Mouse (Mus musculus) embryo, embryonic 10.5 days (tissue): ENCODE measurements around the gene Ccdc85b.
A peak's percentile ranks its signal among the peaks of the same experiment; 100 is the strongest.

ENCODE experiments used
- DNase-seq: peaks from one replicate; pipeline ENCODE4 v3.0.0-alpha.2; 2015; ENCODE audit warnings: low spot score

Ccdc85b gene

DNA sequence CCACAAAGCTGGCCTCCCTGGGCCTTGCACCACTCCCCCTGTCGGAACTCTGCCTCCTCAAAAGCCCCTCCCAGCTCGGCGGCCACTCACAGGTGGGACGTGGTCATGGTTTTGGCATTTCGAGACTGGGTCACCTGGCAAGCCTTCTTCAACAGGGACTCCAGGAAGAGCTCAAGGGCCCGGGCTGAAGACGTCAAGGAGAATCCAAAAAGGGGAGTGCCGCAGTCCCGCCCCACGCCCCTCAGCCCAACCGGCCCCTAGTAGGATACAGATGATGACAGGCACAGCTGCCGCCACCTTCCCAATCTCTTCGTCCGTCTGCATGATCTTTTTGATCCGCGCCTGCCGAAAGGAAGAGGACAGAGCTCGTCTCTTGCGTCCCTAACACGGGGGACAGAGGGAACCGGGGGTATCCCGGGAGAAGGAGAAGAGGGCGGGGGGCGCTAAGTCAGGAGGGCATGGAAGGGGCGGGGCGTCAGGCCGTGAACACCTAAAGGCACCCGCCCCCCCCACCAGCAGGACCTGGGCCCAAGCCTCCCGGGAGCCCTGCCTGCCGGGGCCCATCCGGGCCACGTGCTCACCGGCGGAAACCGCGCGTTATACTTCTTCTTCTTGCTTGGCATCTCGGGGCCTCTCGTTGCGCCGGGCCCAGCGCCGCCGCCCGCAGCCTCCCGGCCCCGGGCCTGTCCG lies 33.5 kb downstream of the Ccdc85b start:
- DNase-seq, result peak; percentile 81

- no peak for DNase-seq
Measured at GRCm38 (mm10) chr19:5423561-5423960, 34.1 kb downstream of the Ccdc85b start.

DNA sequence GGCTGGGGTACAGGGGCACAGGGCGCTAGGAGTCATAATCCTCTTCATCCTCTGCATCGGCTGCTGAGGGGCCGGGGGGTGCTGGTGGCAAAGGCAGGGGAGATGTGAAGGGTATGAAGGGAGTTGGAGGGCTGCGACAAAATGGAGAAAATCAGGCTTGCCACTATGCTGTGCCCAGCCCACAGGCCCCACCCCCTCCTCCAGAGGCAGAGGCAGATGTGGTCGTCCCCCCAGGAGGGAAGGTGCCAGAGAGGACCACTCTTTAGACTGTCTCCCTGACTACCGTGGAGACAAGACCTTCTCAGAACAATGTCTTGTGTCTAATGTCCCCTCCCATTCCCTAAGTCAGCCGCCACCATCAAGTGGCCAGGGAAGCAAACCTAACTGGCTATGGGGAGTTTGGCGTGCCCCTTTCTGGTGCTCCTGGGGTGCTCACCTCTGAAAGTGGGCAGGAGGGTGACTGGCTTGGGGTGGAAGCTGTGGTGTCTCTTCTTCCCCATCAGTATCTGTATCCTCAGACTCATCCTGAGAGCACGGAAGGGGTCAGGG lies 34.7 kb downstream of the Ccdc85b start:
- DNase-seq, result no peak

DNA sequence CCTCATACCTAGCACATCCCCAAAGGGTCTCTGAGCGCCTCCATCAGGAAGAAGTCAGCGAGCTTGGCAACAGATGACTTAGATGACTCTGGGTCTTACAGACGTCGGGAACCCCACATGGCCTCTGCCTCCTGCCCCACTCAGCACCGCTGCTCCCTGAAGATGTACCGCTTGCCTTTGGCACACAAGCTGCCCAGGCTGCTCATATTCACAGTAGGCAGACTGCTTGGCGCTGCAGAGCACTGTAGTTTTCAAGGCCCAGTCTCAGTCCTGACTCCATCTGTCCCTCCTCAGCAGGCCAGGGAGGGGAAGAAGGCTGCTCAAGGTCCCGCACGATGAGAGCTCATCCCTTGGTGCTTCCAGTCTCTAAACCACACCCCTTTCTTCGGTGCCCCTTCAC lies 35.4 kb downstream of the Ccdc85b start:
- DNase-seq, result no peak

DNA sequence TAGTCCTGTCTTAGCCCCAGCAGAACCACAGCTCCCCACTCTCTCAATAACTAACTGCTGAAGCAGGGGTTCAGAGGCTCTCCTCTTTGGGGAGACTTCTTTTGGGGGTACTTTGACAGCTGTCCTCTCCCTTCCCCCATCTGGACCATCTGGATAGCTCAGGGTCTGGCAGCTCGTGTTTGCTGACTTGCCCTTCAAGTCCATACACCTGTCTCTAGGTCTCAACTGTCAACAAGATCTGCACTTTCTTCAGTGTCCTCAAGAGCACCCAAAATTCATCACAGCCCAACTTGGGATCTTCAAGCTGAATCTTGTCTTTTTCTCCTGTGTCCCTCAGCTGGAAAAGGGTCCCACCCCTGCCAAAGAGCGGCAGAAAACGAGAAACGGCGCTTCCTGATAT lies 35.9 kb downstream of the Ccdc85b start:
- DNase-seq, result no peak

DNA sequence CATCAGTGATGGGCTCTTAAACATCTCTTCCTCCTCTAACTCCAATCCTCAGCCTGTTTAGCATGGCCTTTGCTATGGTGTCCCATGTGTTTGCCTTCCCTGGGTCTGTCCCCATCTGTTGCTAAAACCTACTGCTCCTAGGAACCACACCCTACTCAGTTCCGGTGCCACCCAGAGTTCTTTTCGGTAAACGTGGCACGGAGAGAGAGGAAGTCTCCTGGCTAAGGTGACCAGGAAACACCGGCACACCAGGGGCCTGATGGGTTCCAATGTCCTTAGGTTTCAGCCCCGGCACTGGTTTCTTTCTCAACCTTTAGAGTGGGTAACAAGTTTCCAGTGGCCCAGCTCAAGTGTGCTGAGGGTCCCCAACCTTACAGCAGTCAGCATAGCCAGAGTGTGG lies 37.1 kb downstream of the Ccdc85b start:
- no peak for DNase-seq

GRCm38 (mm10) chr19:5419630-5420029 lies 38.1 kb downstream of the Ccdc85b start:
- DNase-seq, result no peak

GRCm38 (mm10) chr19:5418750-5419466 lies 38.8 kb downstream of the Ccdc85b start:
- no peak for DNase-seq

GRCm38 (mm10) chr19:5414534-5414957 lies 43.1 kb downstream of the Ccdc85b start:
- no peak for DNase-seq

GRCm38 (mm10) chr19:5413840-5414239 lies 43.9 kb downstream of the Ccdc85b start:
- DNase-seq, result no peak

GRCm38 (mm10) chr19:5411961-5412360 lies 45.7 kb downstream of the Ccdc85b start:
- no peak for DNase-seq

GRCm38 (mm10) chr19:5410641-5411040 lies 47.1 kb downstream of the Ccdc85b start:
- DNase-seq, result no peak

DNA sequence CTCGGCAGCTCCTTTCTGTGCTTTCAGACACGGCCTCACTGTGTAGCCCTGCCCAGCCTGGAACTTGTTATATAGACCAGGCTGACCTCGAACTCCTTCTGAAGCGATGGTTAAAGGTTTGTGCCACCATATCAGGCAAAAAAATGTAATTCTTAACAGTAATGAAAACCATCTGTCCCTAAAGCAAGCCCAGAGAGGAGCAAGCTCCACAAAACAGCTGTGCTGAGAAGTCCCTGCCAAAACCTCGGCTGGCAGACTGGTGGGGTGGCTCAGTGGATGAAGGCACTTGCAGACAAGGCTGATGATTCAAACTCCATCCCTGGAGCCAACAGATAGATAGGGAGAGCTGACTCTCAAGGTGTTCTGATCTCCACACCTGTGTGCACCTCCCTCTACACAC lies 48.6 kb downstream of the Ccdc85b start:
- no peak for DNase-seq

DNA sequence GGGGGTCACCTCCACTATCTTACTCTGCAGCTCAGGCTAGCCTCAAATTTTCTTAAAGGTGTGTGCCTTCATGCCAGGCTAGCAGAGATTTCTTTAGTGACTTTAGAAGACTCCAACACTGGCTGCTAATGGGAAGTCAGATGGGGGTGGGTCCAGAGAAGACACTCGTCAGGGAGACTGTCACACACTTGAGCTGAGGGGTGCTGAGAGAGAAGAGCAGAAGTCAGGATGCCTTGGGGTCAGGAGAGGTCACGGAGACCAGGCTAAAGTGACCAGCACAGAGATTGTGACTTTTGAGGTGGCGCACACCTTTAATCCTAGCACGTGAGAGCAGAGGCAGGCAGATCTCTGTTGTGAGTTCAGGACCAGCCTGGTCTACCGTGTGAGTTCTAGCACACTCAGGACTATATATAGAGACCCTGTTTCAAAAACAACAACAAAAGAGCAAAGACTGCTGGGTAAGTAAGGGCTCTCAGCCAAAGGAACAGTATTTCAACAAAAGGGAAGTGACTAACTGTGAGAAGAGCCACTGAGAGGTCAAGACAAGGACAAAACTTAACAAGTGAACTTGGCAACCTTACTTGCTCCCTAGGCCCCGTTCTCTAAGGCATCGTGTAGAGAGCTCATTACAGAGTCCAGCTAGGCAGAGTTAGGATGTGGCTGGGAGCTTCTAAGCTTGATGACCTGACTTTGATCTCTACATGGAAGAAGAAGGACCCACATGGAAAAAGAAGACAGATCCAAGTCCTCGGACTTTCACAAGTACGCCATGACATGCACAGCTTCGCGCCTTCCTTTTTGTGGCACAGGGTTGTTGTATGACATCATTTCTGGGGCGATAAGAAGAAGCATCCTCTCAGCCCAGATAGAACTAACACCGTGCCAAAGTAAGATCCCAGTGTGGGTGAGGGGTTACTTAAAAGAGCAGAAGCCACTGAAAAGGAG lies 49.4 kb downstream of the Ccdc85b start:
- DNase-seq, result no peak

DNA sequence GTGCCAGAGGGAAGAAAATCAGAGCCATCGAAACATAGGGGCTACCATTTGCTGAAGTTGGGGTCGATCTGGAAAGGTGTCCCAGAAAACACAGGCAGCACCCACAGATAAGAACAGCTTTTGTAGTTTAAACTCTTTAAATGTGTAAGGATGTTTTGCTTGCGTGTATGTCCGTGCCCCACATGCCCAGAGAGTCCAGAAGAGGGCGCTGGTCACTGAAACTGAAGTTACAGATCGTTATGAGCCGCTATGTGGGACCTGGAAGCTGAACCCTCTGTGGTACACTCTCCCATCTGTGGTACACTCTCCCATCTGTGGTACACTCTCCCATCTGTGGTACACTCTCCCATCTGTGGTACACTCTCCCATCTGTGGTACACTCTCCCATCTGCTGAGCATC lies 50.6 kb downstream of the Ccdc85b start:
- DNase-seq, result peak; percentile 85

GRCm38 (mm10) chr19:5406531-5407126 lies 51.1 kb downstream of the Ccdc85b start:
- DNase-seq, result peak; percentile 72

DNA sequence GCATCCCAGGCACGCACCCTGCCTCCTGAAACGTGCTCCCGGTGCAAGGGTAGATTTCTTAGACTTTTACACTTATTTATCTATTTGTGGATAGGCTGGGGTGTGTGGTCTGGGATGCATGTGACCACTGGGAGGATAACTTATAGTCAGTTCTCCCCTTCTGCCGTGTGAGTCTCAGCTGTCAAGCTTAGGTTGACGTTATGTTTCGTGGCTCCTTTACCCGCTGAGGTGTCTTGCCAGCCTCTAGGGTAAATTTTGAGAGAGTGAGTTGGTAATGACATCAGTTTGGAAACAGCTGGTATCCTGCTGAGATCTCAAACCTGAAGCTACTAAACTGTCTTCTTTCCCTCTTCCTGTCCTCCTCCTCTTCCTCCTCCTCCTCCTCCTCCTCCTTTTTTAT lies 51.8 kb downstream of the Ccdc85b start:
- peak; percentile 20 for DNase-seq
